Mouse (Mus musculus) Patski (cell line): ENCODE measurements around the gene Susd6. TPM values are rescaled to one million over a fixed set of nuclear protein-coding genes. Genes with fewer than 3 reads are reported as not detected.
"Not testable (repeated sequence)": the region's sequence is repeated elsewhere in the genome, so short reads cannot be mapped to it uniquely, and the experiment has no call there.

ENCODE experiments used
- ATAC-seq: fragments of 100-300 bp; one replicate; pipeline ENCODE4 v1.8.0; 2021
- CTCF ChIA-PET: fragments of 350-600 bp; sonication (Branson Sonifier 250); formaldehyde crosslinking; loops from one replicate; lab custom pipeline; 2022; ENCODE audit warnings: inconsistent platforms; lab: Charles Lee
- POLR2A ChIA-PET: fragments of 350-600 bp; sonication (Branson Sonifier 250); formaldehyde crosslinking; loops from one replicate; lab custom pipeline; 2022; ENCODE audit warnings: antibody characterized with exemption, inconsistent platforms; lab: Charles Lee
- DNase-seq: peaks from one replicate; pipeline ENCODE4 v3.0.0-alpha.2; 2011; ENCODE audit warnings: low read depth, low spot score
- H3K27me3 ChIP-seq: fragments of 371-371 bp; one replicate; pipeline ENCODE4 v1.5.1; 2021
- CTCF ChIP-seq: fragments of 100-300 bp; IDR thresholded peaks from one replicate; pipeline ENCODE4 v1.5.1; 2021
- in situ Hi-C: fragments of 300-500 bp; cut with MboI; formaldehyde crosslinking; loops from 3 replicates; pipeline ENCODE4 v1.11.1; 2018; ENCODE audit warnings: low pct_unique_long_range_greater_than_20kb, mixed read lengths
- polyA plus RNA-seq: library from polyadenylated mRNA; unstranded; gene quantifications from one replicate; pipeline ENCODE4 v1.2.3, GENCODE M21; 2021

Susd6 gene
- polyA plus RNA-seq, 1 experiment from 2014 or later: 86.2 TPM

DNA sequence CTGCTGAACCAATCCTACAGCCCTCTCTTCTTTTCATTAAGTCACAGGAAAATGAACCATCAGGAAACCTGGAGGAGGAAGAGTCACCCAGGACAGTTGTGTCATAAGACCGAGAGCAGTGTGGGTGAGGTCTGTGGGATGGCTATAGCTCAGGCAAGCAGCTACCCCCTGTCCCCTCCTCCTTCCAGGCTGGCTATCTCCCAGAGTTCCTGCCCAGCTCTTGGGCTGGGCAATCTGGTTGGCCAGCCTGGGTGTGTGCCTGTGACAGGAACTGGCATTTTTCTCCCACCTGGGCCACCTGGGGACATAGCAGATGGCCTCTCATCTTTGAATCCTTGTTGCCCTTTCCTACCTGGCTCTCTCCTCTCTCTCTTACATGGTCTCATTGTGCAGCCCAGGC lies 6.4 kb upstream of the Susd6 start:
- ATAC-seq (no peak), DNase-seq (no peak)
- no peak for TF ChIP-seq CTCF
- in situ Hi-C loops: no loop called here
- no peaks in the 10 kb centered on the region for H3K27me3 ChIP-seq
- POLR2A ChIA-PET: no interaction called here
- CTCF ChIA-PET: interaction anchor here (0.8 to 1.8 kb wide), 2 partner anchors 102 to 111 kb away, joined by 3 to 5 read pairs; no protein-coding TSS in a partner anchor

DNA sequence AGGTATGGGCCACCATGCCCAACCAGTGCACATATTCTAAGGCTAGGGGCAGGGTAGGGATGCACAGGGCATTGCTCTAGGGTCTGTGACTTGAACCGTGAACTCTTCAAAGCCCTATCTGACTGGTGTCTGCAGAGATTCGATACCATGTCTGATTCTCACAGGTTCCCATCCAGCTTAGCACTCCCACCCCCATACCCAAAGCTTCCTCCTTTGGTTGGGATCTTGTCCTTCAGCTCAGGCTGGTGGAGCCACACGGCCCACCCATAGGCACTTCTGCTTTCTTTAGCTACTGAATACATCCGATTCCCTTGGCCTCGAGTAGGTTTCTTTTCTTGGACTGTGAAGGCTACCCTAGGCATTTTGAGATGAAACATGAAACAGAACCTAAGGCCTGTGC lies 5.3 kb upstream of the Susd6 start:
- ChIA-PET CTCF (interaction anchor here (1.8 kb wide), 2 partner anchors 101 to 110 kb away, joined by 5 to 6 read pairs; no protein-coding TSS in a partner anchor), POLR2A (no interaction called here)
- no peaks in the 10 kb centered on the region for H3K27me3 ChIP-seq
- in situ Hi-C loops: no loop called here
- no peak for TF ChIP-seq CTCF
- ATAC-seq: no peak
- DNase-seq: no peak

DNA sequence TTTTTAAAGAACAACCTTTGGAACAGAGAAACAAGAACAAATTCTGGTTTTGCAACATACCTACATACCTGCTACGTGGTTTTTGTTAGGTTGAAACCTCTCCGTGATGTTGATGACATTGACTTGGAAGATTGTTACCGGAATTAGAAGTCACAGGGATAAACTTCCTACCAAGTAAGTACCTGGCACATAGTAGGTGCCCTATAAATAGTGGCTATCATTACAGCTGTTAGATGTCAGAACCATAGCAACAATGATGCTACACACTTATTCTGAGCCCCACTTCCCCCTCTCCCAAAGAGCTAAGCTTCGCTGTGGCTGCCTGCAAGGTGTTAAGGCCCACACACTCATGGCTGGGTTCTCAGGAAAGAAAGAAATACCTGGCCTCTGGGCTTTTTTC lies 4.7 kb upstream of the Susd6 start:
- in situ Hi-C loops: no loop called here
- no peaks in the 10 kb centered on the region for H3K27me3 ChIP-seq
- DNase-seq (no peak), ATAC-seq (no peak)
- POLR2A ChIA-PET: no interaction called here
- CTCF ChIA-PET: interaction anchor here (1.8 kb wide), 1 partner anchor 109 kb away, joined by 6 read pairs; no protein-coding TSS in a partner anchor
- TF ChIP-seq CTCF: no peak

DNA sequence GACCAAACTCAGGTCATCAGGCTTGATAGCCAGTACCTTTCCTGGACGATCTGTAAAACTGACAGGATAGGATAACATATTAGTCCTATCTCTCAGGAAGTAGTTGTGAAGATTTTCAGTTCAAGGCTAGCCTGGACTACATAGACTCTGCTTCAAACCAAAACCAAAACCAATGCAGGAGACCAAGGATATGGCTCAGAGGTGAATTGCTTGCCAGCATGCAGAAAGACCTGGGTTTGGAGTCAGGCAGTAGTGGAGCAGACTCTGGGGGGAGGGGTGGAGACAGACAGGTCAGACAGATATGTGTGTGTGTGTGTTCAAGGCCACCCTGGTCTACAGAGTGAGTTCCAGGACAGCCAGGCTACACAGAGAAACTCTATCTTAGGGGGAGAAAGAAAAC lies 3.7 kb upstream of the Susd6 start:
- ChIA-PET CTCF (no interaction called here), POLR2A (no interaction called here)
- H3K27me3 ChIP-seq: no peaks in the 10 kb centered on the region
- ATAC-seq (no peak), DNase-seq (no peak)
- no peak for TF ChIP-seq CTCF
- in situ Hi-C loops: no loop called here

DNA sequence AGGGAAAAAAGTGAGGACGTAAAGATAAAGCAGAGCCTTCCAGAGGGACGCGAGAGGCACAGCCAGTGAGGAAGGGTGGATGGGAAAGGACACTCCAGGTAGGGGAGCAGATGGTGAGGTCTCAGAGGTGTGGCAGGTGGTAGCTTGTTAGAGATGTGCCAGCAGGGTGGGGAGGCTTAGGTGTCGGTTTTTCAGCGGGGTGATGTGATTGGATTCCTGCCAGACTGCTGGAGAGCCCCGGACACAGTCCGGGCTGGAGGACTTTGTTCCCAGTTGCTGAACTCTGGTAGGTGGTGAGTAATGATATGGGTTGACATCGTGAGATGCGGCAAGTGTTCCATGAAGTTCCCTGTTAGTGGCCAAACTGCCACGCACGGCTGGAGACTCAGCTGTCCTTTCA lies 2.7 kb upstream of the Susd6 start:
- CTCF ChIA-PET: interaction anchor here (0.9 to 1.0 kb wide), 2 partner anchors 75 to 92 kb away, joined by 3 to 4 read pairs; no protein-coding TSS in a partner anchor
- POLR2A ChIA-PET: no interaction called here
- in situ Hi-C loops: no loop called here

DNA sequence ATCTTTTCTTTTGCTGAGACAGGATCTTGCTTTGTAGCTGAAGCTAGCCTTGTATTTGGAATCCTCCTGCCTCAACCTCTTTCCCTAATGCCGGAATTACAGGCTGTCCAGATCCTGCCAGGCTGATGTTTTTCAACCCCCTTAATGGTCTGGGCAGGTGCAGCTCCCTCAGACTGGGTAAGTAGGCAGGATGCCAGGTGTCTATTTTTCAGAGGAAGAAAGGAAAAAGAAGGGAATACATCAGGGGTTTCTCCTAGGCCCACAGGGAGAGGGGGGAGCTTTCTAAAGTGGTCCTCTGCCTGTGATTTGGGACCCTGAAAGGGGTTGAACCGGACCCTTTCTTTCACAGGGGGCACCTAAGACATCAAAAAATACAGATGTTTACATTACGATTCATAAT lies 2.1 kb upstream of the Susd6 start:
- CTCF ChIA-PET: interaction anchor here (0.9 to 1.0 kb wide), 2 partner anchors 74 to 91 kb away, joined by 3 to 4 read pairs; no protein-coding TSS in a partner anchor
- no peaks in the 10 kb centered on the region for H3K27me3 ChIP-seq
- ATAC-seq (no peak), DNase-seq (no peak)
- POLR2A ChIA-PET: no interaction called here
- in situ Hi-C loops: no loop called here
- TF ChIP-seq CTCF: no peak

More for the DNA sequence above, 2.7 kb upstream of the Susd6 start:
- peak; percentile 40 for ATAC-seq
- DNase-seq: no peak
- H3K27me3 ChIP-seq: no peaks in the 10 kb centered on the region
- no peak for TF ChIP-seq CTCF

DNA sequence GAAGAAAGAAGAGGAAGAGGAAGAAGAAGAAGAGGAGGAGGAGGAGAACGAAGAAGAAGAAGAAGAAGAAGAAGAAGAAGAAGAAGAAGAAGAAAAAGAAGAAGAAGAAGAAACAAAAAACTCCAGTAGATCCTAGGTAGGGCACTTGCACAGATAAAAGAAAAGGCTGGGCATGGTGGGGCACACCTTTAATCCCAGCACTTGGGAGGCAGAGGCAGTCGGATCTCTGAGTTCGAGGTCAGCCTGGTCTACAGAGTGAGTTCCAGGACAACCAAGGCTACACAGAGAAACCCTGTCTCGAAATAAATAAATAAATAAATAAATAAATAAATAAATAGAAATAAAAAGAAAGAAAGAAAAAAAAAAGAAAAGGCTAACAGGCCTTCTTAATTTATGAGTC lies 1.0 kb upstream of the Susd6 start:
- POLR2A ChIA-PET, ATAC-seq, in situ Hi-C loops, H3K27me3 ChIP-seq, DNase-seq, CTCF ChIA-PET: not testable (repeated sequence)

DNA sequence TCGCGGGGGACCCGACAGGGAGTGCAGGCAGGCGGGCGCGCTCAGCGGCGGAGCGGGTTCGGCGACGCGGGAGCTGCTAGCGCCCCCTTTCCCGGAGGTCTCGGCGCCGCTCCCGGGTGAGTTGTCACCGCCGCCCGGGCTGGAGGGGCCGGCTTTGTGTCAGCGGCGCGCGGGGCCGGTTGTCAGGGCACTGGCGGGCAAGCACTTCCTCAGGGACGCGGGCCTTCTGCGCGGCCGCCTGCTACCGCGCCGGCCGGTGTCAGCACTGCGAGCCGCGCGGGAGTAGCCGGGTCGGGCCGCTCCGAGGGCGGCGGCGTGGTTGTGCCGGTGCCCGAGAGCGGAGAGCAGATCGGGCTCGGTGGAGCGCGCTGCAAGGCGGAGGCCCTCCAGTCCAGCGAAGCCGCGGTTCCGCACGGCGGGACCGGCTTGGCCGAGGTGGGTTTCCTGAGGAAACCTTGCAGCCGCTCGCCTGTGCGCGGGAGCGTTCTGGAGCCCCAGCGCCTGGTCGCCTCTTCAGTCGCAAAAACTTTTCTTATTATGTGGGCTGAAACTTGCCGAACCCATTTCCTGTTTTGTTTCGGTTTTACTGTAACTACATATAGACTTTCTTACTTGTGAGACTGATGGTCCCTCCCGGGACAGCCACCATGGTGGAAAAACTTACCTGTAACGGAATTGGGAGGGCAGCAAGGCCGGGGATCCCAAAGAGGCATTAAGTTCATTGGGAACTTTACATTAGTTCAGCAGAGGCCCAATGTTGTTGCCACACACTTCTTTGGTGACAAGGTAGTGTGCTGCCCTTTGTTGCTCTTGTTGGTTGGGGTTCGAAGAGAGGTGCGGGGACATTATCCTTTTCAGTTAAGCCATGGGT lies 625 bp downstream of the Susd6 start:
- in situ Hi-C loops: no loop called here
- CTCF ChIA-PET: interaction anchor here (1.0 to 1.1 kb wide), 3 partner anchors 19 to 103 kb away, joined by 3 to 4 read pairs (median 3); no protein-coding TSS in a partner anchor

DNA sequence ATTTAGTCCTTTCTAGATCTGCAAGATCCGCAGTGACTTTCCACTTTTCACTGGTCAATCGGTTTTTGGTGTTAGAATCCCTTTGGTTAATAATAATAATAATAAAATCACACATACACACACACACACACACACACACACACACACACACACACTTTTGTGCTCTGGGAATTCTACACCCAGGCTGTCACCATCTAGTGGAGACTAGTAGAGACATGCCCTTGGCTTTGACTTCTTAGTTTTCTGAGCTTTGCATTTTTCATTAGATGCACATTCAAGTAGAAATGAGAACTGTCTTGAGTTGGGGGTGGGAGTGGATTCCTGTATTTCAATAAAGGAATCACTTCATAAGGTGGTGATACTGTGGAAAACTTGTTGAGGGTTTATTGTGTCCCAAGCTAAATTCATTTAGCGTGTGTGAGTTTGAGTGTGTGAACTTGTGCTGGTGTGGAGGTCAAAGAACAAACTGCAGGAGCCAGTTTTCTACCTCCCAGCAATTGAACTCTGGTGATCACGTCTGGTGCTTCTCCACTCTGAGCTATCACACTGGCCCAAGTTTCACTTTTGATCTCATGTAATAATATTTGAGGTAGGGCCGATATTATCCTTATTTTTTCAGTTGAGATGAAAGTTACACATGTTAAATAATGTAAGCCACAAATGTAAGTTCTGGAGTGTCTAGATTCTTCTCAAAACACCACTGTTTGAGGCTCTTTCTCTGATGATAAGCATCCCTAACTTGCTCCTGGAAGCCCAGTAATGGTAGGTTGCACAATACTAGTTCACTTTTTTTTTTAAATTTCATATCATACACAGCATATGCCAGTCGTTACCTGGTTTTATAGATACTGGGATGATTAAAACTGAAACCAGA lies 1.5 kb downstream of the Susd6 start:
- in situ Hi-C loops: no loop called here
- DNase-seq (no peak), ATAC-seq (no peak)
- no peaks in the 10 kb centered on the region for H3K27me3 ChIP-seq
- ChIA-PET CTCF (interaction anchor here (1.0 to 1.1 kb wide), 4 partner anchors 17 to 102 kb away, joined by 3 to 4 read pairs (median 3); no protein-coding TSS in a partner anchor), POLR2A (interaction anchor here (0.6 kb wide), 1 partner anchor 54 kb away, joined by 6 read pairs; no protein-coding TSS in a partner anchor)
- TF ChIP-seq CTCF: peak; percentile 46

More for the DNA sequence above, 625 bp downstream of the Susd6 start:
- POLR2A ChIA-PET: no interaction called here
- no peak for DNase-seq
- peak; percentile 55 for ATAC-seq
- TF ChIP-seq CTCF: peak; percentile 85
- H3K27me3 ChIP-seq: no peaks in the 10 kb centered on the region

DNA sequence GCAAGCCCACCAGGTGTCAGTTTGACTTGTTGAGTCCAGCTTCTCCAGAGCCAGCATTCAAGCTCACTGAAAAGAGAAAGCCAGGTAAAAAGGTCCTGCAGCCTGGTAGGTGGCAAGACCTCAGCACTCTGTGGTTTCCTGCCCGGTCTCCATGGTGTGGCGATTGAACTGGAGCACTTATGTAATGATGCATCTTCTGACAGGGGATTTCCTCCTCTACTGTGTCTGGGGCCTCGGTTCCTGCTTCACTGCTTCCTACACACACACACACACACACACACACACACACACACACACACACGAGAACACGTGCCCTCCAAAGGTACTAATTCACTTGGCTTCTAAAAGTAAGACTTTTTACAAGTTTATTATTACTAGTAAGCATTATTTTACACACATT lies 2.6 kb downstream of the Susd6 start:
- H3K27me3 ChIP-seq: no peaks in the 10 kb centered on the region
- DNase-seq: no peak
- no peak for ATAC-seq
- no peak for TF ChIP-seq CTCF
- in situ Hi-C loops: no loop called here
- POLR2A ChIA-PET: interaction anchor here (0.7 kb wide), 1 partner anchor 92 kb away, joined by 4 read pairs; no protein-coding TSS in a partner anchor
- CTCF ChIA-PET: no interaction called here
